Mouse (Mus musculus) midbrain, embryonic 13.5 days (tissue): ENCODE measurements at regions not wholly inside any gene's neighbourhood (a gene's known extent, or its start where the extent isn't known, plus 50 kb on each side); places are given as distances from the start of the nearest gene placed in this dataset.

Source experiments
- ATAC-seq: fragments of 200-750 bp; cut with Nextera tagmentation; 2 replicates; pipeline ENCODE4 v1.8.0; 2017; ENCODE audit warnings: mild to moderate bottlenecking, moderate TSS enrichment, moderate library complexity
- H3K27ac ChIP-seq: fragments of 300-500 bp; sonication (generic); 2 replicates; pipeline ENCODE4 v1.5.1; 2015; ENCODE audit warnings: inconsistent platforms, mild to moderate bottlenecking, moderate library complexity
- H3K27me3 ChIP-seq: fragments of 300-500 bp; sonication (generic); 2 replicates; pipeline ENCODE4 v1.6.1; 2015; ENCODE audit warnings: mild to moderate bottlenecking, inconsistent platforms
- H3K36me3 ChIP-seq: fragments of 300-500 bp; sonication (generic); 2 replicates; pipeline ENCODE4 v1.6.1; 2015; ENCODE audit warnings: mild to moderate bottlenecking, inconsistent platforms
- H3K4me1 ChIP-seq: fragments of 300-500 bp; sonication (generic); replicated peaks from 2 replicates; pipeline ENCODE4 v1.6.1; 2015; ENCODE audit warnings: inconsistent platforms
- H3K4me2 ChIP-seq: fragments of 300-500 bp; sonication (generic); replicated peaks from 2 replicates; pipeline ENCODE4 v1.6.1; 2015; ENCODE audit warnings: moderate library complexity, mild to moderate bottlenecking, inconsistent platforms
- H3K4me3 ChIP-seq: fragments of 300-500 bp; sonication (generic); replicated peaks from 2 replicates; pipeline ENCODE4 v1.5.1; 2015; ENCODE audit warnings: mild to moderate bottlenecking, inconsistent platforms
- H3K9ac ChIP-seq: fragments of 300-500 bp; sonication (generic); replicated peaks from 2 replicates; pipeline ENCODE4 v1.6.1; 2015; ENCODE audit warnings: mild to moderate bottlenecking, inconsistent platforms
- H3K9me3 ChIP-seq: fragments of 300-500 bp; sonication (generic); 2 replicates; pipeline ENCODE4 v1.6.1; 2016; ENCODE audit warnings: mild to moderate bottlenecking, inconsistent platforms
- WGBS: fragments of 180-500 bp; shearing (Covaris S2); methylation state at CpG from one replicate; pipeline ENCODE4 v1.1.7; 2015; 5-methylcytosine and 5-hydroxymethylcytosine counted together

DNA sequence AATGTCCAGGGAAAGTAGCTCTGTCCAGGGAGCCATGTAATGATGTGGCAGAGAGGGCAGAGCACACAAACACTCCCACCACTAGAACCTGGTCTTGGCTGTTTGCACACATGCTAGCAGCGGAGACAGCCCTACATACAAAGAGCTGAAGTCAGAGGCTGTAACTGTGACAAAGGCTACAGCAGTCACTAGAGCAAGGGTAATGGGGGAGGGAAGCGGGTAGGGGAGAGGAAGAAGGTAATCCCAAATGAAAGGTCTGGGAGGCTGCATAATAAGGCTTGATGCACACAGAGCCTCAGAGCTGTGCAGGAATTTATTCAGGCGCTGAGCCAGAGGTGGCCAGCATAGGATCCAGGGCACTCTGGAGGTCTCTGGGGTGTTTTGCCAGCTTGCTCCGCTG is 269.3 kb upstream of the 4930535I16Rik start:
- WGBS: 8% methylated on average over 4 of the region's 4 CpGs
- Histone ChIP-seq H3K4me3 (no peak overlapping the region), H3K27me3 (peaks cover 13% of the 10 kb centered on the region; the same call in 1 of the 2 replicates), H3K36me3 (no peaks in the 10 kb centered on the region), H3K4me2 (no peak overlapping the region), H3K9ac (0 out of 2 replicates have a peak overlapping the region, but pooled peaks have one; percentile 29), H3K27ac (peak overlapping the region; percentile 55; the same call in 1 of the 2 replicates), H3K4me1 (peaks cover 24% of the 10 kb centered on the region), H3K9me3 (no peaks in the 10 kb centered on the region)
- peak; percentile 65 for ATAC-seq

- WGBS: 94% methylated on average over 4 of the region's 4 CpGs
- Histone ChIP-seq H3K9me3 (no peaks in the 10 kb centered on the region), H3K4me2 (no peak overlapping the region), H3K27me3 (peaks cover 40% of the 10 kb centered on the region), H3K36me3 (no peaks in the 10 kb centered on the region), H3K27ac (no peak overlapping the region), H3K4me1 (peaks cover 16% of the 10 kb centered on the region), H3K9ac (no peak overlapping the region), H3K4me3 (no peak overlapping the region)
- no peak for ATAC-seq
Observed at GRCm38 (mm10) chr4:124181335-124181734, 263.5 kb upstream of the 4930535I16Rik start.

DNA sequence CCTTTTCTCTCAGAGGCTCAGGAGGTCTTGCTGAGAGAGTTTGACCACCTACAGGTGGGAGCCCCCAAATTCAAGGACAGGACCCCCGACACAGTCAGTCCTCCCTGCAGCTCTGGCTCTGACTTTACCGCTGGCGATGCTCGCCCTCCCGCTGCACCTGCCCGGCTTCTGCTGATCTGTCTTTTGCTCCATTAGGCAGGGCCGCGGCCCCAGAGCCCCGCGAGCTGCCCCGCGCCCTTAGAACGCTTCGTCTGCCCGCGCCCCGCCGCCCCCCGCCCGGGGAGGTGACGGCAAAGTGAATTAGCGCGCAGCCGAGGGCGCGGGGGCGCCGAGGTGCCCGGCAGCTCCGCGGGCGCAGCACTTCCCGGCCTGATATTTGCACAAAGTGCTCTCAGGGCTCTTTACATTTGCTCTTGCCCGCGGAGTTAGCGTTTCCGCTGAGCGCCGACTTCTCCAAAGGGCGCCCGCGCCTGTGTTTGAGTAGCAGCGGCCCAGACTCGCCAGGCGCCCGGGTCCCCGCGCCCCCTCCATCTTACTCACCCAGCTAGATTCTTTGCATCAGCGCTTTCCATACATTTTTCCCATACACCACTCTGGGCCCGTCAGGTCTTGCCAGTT is 260.7 kb upstream of the 4930535I16Rik start:
- Histone ChIP-seq H3K4me1 (peaks cover 16% of the 10 kb centered on the region), H3K4me2 (peak overlapping the region; percentile 90), H3K4me3 (peak overlapping the region; percentile 48), H3K9ac (peak overlapping the region; percentile 68), H3K36me3 (no peaks in the 10 kb centered on the region), H3K27ac (no peak overlapping the region), H3K27me3 (peaks cover 44% of the 10 kb centered on the region), H3K9me3 (no peaks in the 10 kb centered on the region)
- ATAC-seq: 0 out of 2 replicates have a peak, but pooled peaks have one; percentile 53
- under 1% methylated on average over 50 of the region's 50 CpGs for WGBS

GRCm38 (mm10) chr4:124175531-124175930 is 257.7 kb upstream of the 4930535I16Rik start:
- Histone ChIP-seq H3K4me2 (no peak overlapping the region), H3K27ac (no peak overlapping the region), H3K27me3 (peaks cover 33% of the 10 kb centered on the region), H3K36me3 (no peaks in the 10 kb centered on the region), H3K4me1 (peaks cover 16% of the 10 kb centered on the region), H3K9me3 (no peaks in the 10 kb centered on the region), H3K9ac (no peak overlapping the region), H3K4me3 (no peak overlapping the region)
- no peak for ATAC-seq
- WGBS: 67% methylated on average over 6 of the region's 6 CpGs

DNA sequence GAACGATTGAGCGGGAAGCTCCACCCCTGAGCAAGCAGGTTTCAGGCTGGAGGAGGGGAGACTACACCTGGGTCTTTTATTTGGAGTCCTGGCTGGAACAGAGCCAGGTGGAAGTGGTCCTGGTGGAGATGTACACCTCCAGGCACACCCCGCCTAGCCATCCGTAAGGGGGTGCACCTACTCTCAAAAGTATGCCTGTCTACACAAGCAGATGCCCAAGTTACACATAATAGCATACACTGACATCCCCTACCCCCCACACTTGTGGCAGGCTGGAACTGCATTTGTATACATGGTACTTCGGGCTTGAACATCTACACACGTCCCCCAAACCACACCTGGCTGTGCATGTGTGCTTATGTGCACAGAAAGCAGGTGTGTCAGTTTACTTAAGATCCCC is 236.8 kb upstream of the 4930535I16Rik start:
- H3K27ac ChIP-seq: no peak overlapping the region
- H3K4me1 ChIP-seq: peaks cover 12% of the 10 kb centered on the region
- ATAC-seq: no peak
- no peak overlapping the region for H3K4me3 ChIP-seq
- no peak overlapping the region for H3K9ac ChIP-seq
- WGBS: 91% methylated on average over 6 of the region's 6 CpGs
- no peaks in the 10 kb centered on the region for H3K9me3 ChIP-seq
- no peaks in the 10 kb centered on the region for H3K27me3 ChIP-seq
- H3K36me3 ChIP-seq: no peaks in the 10 kb centered on the region
- H3K4me2 ChIP-seq: no peak overlapping the region

DNA sequence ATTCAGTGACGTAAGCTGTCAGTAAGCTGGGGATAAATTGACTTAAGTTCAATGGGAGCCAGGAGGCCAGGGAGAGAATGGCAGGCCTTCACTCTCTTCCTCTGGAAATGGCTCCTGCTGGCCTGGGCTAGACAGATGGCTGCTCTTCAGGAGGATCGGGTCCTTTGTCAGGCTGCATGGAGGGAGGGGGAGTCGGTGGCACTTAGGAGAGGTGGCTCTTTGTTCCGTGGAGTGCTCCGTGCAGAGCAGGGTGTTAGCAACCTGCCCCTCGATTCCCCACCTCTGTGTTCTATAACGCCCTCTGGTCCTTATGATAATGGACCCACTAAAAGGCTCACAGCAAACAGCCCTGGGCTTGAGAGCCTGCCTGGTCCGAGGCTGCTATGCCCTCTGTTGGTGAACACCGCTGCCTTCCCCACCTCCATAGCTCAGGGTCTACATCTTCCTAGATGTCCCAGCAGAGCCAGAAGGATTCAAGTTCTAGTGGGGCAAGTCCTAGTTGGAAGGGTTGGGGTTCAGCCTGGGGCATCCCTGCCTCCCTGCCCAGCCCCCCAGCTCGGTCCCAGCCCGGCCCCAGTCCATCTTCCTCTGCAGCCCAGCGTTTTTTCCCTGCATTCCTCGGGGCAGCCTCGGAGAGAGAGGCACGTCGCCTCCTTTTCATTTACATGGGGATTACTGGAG is 232.1 kb upstream of the 4930535I16Rik start:
- peaks cover 7% of the 10 kb centered on the region; the same call in 1 of the 2 replicates for H3K27me3 ChIP-seq
- 0 out of 2 replicates have a peak overlapping the region, but pooled peaks have one; percentile 7 for H3K4me3 ChIP-seq

GRCm38 (mm10) chr4:124149037-124149436 is 231.2 kb upstream of the 4930535I16Rik start:
- Histone ChIP-seq H3K4me3 (no peak overlapping the region), H3K4me2 (no peak overlapping the region), H3K36me3 (no peaks in the 10 kb centered on the region), H3K9ac (no peak overlapping the region), H3K4me1 (peaks cover 24% of the 10 kb centered on the region), H3K27me3 (peaks cover 7% of the 10 kb centered on the region; the same call in 1 of the 2 replicates), H3K27ac (no peak overlapping the region), H3K9me3 (no peaks in the 10 kb centered on the region)
- 94% methylated on average over 3 of the region's 3 CpGs for WGBS
- ATAC-seq: no peak

More for the DNA sequence above, 232.1 kb upstream of the 4930535I16Rik start:
- Histone ChIP-seq H3K4me2 (peak overlapping the region; percentile 37), H3K4me1 (peaks cover 24% of the 10 kb centered on the region), H3K36me3 (no peaks in the 10 kb centered on the region), H3K9ac (0 out of 2 replicates have a peak overlapping the region, but pooled peaks have one; percentile 8), H3K9me3 (no peaks in the 10 kb centered on the region), H3K27ac (peak overlapping the region; percentile 61; the same call in 1 of the 2 replicates)
- WGBS: 5% methylated on average over 16 of the region's 16 CpGs
- peak; percentile 85 for ATAC-seq

GRCm38 (mm10) chr4:124147276-124147675 is 229.5 kb upstream of the 4930535I16Rik start:
- Histone ChIP-seq H3K9me3 (no peaks in the 10 kb centered on the region), H3K27me3 (peaks cover 13% of the 10 kb centered on the region; the same call in 1 of the 2 replicates), H3K4me3 (no peak overlapping the region), H3K4me1 (peaks cover 31% of the 10 kb centered on the region), H3K27ac (no peak overlapping the region), H3K4me2 (no peak overlapping the region), H3K36me3 (no peaks in the 10 kb centered on the region), H3K9ac (no peak overlapping the region)
- WGBS: 75% methylated on average over 4 of the region's 4 CpGs
- ATAC-seq: no peak

DNA sequence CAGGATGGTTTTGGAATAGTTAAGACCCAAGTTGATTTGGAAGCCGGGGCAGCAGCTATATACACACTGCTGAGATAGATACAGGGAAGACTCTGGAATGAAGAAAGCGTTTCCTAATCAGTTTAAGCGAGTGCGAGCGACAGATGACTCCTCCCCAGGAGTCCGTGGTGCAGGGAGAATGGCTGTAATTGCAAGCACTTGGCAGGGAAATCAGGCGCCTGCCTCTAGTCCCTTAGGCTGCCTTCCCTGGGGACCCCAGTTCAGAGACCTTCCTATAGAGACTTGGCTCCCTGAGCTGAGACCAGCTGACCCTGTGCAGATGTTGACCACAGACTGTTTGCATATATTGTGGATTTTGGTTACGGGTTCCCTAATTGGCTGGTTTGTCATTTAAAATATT is 228.3 kb upstream of the 4930535I16Rik start:
- no peak overlapping the region for H3K27ac ChIP-seq
- no peak for ATAC-seq
- 18% methylated on average over 8 of the region's 8 CpGs for WGBS

DNA sequence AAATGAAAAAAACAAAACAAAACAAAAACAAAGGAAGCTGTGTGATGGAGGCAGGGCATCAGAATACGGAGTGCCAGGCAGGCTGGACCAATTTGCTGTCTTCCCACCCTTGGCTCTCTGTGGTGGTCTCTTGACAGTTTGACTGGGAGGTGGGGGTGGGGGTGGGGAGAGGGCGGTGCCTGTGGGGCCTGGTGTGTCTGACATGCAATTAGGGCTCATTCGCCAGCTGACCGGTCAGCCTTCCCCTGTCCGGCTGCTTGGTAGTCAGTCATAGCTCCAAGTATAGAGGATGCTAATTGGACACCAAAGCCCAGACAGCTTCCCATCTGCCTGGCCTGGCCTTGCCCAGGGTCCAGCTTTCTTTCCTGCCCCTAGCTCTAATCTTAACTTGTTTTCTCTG is 225.8 kb upstream of the 4930535I16Rik start:
- no peak overlapping the region for H3K4me2 ChIP-seq
- peaks cover 15% of the 10 kb centered on the region for H3K27me3 ChIP-seq
- H3K36me3 ChIP-seq: no peaks in the 10 kb centered on the region
- H3K27ac ChIP-seq: no peak overlapping the region
- whole genome bisulfite sequencing: 29% methylated on average over 5 of the region's 5 CpGs
- no peak overlapping the region for H3K4me3 ChIP-seq
- no peak for ATAC-seq
- H3K9ac ChIP-seq: 0 out of 2 replicates have a peak overlapping the region, but pooled peaks have one; percentile 3
- no peaks in the 10 kb centered on the region for H3K9me3 ChIP-seq
- H3K4me1 ChIP-seq: peaks cover 18% of the 10 kb centered on the region

More for the DNA sequence above, 228.3 kb upstream of the 4930535I16Rik start:
- Histone ChIP-seq H3K9ac (no peak overlapping the region), H3K9me3 (no peaks in the 10 kb centered on the region), H3K4me3 (no peak overlapping the region), H3K36me3 (no peaks in the 10 kb centered on the region), H3K4me2 (no peak overlapping the region), H3K27me3 (peaks cover 13% of the 10 kb centered on the region; the same call in 1 of the 2 replicates), H3K4me1 (peaks cover 31% of the 10 kb centered on the region)

GRCm38 (mm10) chr4:124143226-124143625 is 225.4 kb upstream of the 4930535I16Rik start:
- no peaks in the 10 kb centered on the region for H3K36me3 ChIP-seq
- H3K4me1 ChIP-seq: peaks cover 21% of the 10 kb centered on the region
- H3K4me2 ChIP-seq: no peak overlapping the region
- H3K27ac ChIP-seq: no peak overlapping the region
- no peaks in the 10 kb centered on the region for H3K9me3 ChIP-seq
- no peak overlapping the region for H3K4me3 ChIP-seq
- H3K27me3 ChIP-seq: peaks cover 15% of the 10 kb centered on the region
- H3K9ac ChIP-seq: no peak overlapping the region
- no peak for ATAC-seq
- WGBS: 71% methylated on average over 7 of the region's 7 CpGs

GRCm38 (mm10) chr4:124142083-124142482 is 224.3 kb upstream of the 4930535I16Rik start:
- H3K27ac ChIP-seq: no peak overlapping the region
- no peak overlapping the region for H3K4me3 ChIP-seq
- peaks cover 21% of the 10 kb centered on the region for H3K4me1 ChIP-seq
- no peak overlapping the region for H3K9ac ChIP-seq
- peak; percentile 77 for ATAC-seq
- WGBS: 3% methylated on average over 5 of the region's 5 CpGs
- H3K36me3 ChIP-seq: no peaks in the 10 kb centered on the region
- peaks cover 12% of the 10 kb centered on the region for H3K27me3 ChIP-seq
- no peak overlapping the region for H3K4me2 ChIP-seq
- no peaks in the 10 kb centered on the region for H3K9me3 ChIP-seq
